Mouse (Mus musculus): ENCODE results near the gene Afg1l. TPM values are rescaled to one million over a fixed set of nuclear protein-coding genes. Genes with fewer than 3 reads are reported as not detected.
A peak's percentile ranks its signal among the peaks of the same experiment; 100 is the strongest.

Gene Afg1l
- polyA plus RNA-seq, 1 experiment from 2014 or later = 7.4 TPM

- H3K9ac ChIP-seq (replicated peaks; ENCODE audit: low read depth, low read length) = no peak overlapping the region
- H3K9me3 ChIP-seq (ENCODE audit: control insufficient read depth, low read depth, low read length) = no peaks in the 10 kb centered on the region
- H3K27me3 ChIP-seq (ENCODE audit: control insufficient read depth, insufficient read depth, low read length) = no peaks in the 10 kb centered on the region
- H3K4me2 ChIP-seq (replicated peaks; ENCODE audit: low read depth, low read length) = no peak overlapping the region
- H3K4me1 ChIP-seq (ENCODE audit: control insufficient read depth, insufficient read depth, low read length) = no peaks in the 10 kb centered on the region
- H3K4me3 ChIP-seq (ENCODE audit: low read depth, low read length) = no peak overlapping the region
- ATAC-seq (ENCODE audit: insufficient number of reproducible peaks, insufficient read depth, low FRiP score, low read depth) = no peak
- no peaks in the 10 kb centered on the region for H3K36me3 ChIP-seq (ENCODE audit: control insufficient read depth, insufficient read depth, low read length)
- H3K27ac ChIP-seq (ENCODE audit: low read length) = no peak overlapping the region
- 41% methylated on average over 1 of the region's 1 CpGs for WGBS
Measured at GRCm38 (mm10) chr10:42491158-42491557, 12.8 kb upstream of the Afg1l start.

DNA sequence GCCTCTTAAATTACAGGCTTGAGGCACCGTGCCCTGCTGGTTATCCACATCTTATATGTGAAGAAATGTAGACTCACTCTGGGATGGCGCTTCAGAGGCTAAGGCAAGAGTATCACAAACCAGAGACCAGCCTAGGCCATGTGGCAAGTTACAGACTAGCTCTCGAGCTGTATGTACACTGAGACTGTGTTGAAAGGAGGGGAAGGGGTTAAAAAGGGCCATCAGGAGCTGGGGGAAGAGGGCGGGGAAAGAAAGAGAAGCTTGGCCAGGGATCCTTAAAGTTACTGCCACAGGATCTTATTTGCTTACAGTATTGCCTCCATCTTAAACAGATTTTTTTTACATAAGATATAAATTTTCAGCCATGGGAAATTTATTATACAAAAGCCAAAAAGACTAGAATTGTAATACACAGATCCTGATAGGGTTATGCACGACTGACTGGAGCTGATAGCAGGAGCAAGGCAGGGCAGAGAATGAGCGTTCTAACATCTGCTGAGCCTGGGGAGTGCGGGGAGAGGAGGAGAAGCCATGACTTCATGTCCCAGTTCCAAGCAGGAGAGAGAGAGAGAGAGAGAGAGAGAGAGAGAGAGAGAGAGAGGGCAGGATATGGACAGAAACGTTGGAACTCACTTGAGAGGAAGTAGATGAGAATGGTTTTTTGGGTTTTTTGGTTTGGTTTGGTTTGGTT, 10.4 kb upstream of the Afg1l start:
- Histone ChIP-seq H3K4me2 (replicated peaks; ENCODE audit: low read depth, low read length) (no peak overlapping the region), H3K4me1 (ENCODE audit: control insufficient read depth, insufficient read depth, low read length) (no peaks in the 10 kb centered on the region), H3K9ac (replicated peaks; ENCODE audit: low read depth, low read length) (no peak overlapping the region), H3K27ac (ENCODE audit: low read length) (peak overlapping the region; percentile 10; the same call in 1 of the 2 replicates), H3K27me3 (ENCODE audit: control insufficient read depth, insufficient read depth, low read length) (no peaks in the 10 kb centered on the region), H3K9me3 (ENCODE audit: control insufficient read depth, low read depth, low read length) (no peaks in the 10 kb centered on the region), H3K36me3 (ENCODE audit: control insufficient read depth, insufficient read depth, low read length) (no peaks in the 10 kb centered on the region), H3K4me3 (ENCODE audit: low read depth, low read length) (no peak overlapping the region)
- WGBS = 26% methylated on average over 8 of the region's 8 CpGs
- ATAC-seq (ENCODE audit: insufficient number of reproducible peaks, insufficient read depth, low FRiP score, low read depth) = no peak

GRCm38 (mm10) chr10:42480719-42481118, 2.4 kb upstream of the Afg1l start:
- no peak for ATAC-seq (ENCODE audit: insufficient number of reproducible peaks, insufficient read depth, low FRiP score, low read depth)
- Histone ChIP-seq H3K4me2 (replicated peaks; ENCODE audit: low read depth, low read length) (no peak overlapping the region), H3K9me3 (ENCODE audit: control insufficient read depth, low read depth, low read length) (no peaks in the 10 kb centered on the region), H3K9ac (replicated peaks; ENCODE audit: low read depth, low read length) (no peak overlapping the region), H3K27ac (ENCODE audit: low read length) (no peak overlapping the region), H3K36me3 (ENCODE audit: control insufficient read depth, insufficient read depth, low read length) (no peaks in the 10 kb centered on the region), H3K27me3 (ENCODE audit: control insufficient read depth, insufficient read depth, low read length) (no peaks in the 10 kb centered on the region), H3K4me1 (ENCODE audit: control insufficient read depth, insufficient read depth, low read length) (0 out of 2 replicates have a peak, but pooled peaks cover 4% of the 10 kb centered on the region), H3K4me3 (ENCODE audit: low read depth, low read length) (no peak overlapping the region)
- 75% methylated on average over 4 of the region's 4 CpGs for WGBS

DNA sequence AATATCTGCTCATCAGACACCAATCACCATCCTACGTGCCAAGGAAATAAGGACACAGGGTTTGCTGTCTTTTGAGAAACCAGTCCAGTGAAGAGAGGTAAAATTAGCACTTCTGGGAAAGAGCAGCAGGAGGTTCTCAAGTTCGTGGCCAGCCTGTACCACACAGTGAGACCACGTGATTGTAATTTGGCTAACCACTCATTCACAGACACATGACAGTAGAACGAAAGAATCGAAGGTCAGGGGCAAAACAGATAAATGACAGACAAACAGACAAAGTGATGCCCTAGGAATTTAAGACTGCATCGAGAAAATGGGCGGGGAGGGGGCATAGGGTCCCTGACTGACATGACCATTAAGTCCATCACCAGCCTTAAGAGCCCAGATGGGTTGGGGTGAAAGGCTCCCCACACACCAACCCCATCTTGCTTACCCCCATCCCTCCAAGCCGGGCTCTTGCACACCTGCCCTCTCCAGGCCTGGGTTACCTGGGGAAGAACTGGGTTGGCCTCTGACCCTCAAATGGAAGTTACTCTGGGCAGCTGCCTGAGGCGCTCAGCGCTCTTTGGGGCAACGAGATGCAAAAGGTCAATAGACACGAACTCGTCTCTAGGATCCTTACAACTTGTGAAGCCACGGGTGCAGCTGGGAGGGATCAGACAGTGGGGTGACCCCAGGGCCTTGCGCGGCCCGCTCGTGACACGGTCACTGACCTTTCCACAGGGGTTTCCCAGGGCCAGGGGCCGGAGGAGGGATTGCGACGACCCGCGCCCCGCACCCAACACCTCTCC, 620 bp downstream of the Afg1l start:
- peak; percentile 16; the same call in 1 of the 2 replicates for ATAC-seq (ENCODE audit: insufficient number of reproducible peaks, insufficient read depth, low FRiP score, low read depth)

DNA sequence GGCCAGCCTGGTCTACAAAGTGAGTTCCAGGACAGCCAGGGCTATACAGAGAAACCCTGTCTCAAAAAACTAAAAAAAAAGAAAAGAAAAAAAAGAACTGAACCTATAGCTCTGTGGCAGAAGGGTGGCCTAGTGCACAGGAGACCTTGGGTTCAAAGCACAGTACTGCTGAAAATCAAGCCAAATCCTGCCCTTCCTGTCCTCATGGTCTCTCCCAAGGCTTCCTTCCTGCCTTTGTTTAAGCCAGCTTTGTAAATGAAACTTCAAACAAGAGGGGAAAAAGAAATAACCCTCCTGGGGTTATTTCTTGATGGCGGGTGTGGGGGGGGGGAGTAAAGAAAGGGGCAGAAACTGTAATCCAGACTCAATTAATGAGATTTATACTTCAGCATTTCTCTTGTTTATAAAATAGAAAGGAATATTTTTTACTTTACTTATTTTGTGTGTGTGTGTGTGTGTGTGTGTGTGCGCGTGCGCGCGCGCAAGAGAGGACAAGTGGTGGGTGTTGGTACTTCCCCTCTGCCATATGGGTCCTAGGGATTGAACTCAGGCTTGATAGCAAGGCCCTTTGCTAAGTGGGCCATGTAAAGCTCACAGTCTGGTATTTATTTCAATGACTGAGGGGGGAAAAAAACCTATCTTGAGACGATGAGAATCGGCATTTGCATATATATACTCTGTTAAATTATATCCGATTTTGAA, 1.4 kb downstream of the Afg1l start:
- Histone ChIP-seq H3K27ac (ENCODE audit: low read length) (no peak overlapping the region), H3K4me2 (replicated peaks; ENCODE audit: low read depth, low read length) (no peak overlapping the region), H3K9me3 (ENCODE audit: control insufficient read depth, low read depth, low read length) (0 out of 2 replicates have a peak, but pooled peaks cover 2% of the 10 kb centered on the region), H3K4me3 (ENCODE audit: low read depth, low read length) (no peak overlapping the region), H3K27me3 (ENCODE audit: control insufficient read depth, insufficient read depth, low read length) (no peaks in the 10 kb centered on the region), H3K9ac (replicated peaks; ENCODE audit: low read depth, low read length) (no peak overlapping the region), H3K36me3 (ENCODE audit: control insufficient read depth, insufficient read depth, low read length) (no peaks in the 10 kb centered on the region), H3K4me1 (ENCODE audit: control insufficient read depth, insufficient read depth, low read length) (0 out of 2 replicates have a peak, but pooled peaks cover 4% of the 10 kb centered on the region)
- WGBS = 90% methylated on average over 10 of the region's 10 CpGs
- ATAC-seq (ENCODE audit: insufficient number of reproducible peaks, insufficient read depth, low FRiP score, low read depth) = no peak

More for the DNA sequence above, 620 bp downstream of the Afg1l start:
- 9% methylated on average over 25 of the region's 25 CpGs for WGBS
- H3K27me3 ChIP-seq (ENCODE audit: control insufficient read depth, insufficient read depth, low read length) = no peaks in the 10 kb centered on the region
- peak overlapping the region; percentile 66 for H3K4me3 ChIP-seq (ENCODE audit: low read depth, low read length)
- H3K4me1 ChIP-seq (ENCODE audit: control insufficient read depth, insufficient read depth, low read length) = 0 out of 2 replicates have a peak, but pooled peaks cover 4% of the 10 kb centered on the region
- 0 out of 2 replicates have a peak, but pooled peaks cover 2% of the 10 kb centered on the region for H3K9me3 ChIP-seq (ENCODE audit: control insufficient read depth, low read depth, low read length)
- peak overlapping the region; percentile 59 for H3K4me2 ChIP-seq (replicated peaks; ENCODE audit: low read depth, low read length)
- H3K9ac ChIP-seq (replicated peaks; ENCODE audit: low read depth, low read length) = peak overlapping the region; percentile 68
- H3K36me3 ChIP-seq (ENCODE audit: control insufficient read depth, insufficient read depth, low read length) = no peaks in the 10 kb centered on the region
- peak overlapping the region; percentile 91 for H3K27ac ChIP-seq (ENCODE audit: low read length)

GRCm38 (mm10) chr10:42474946-42475514, 3.3 kb downstream of the Afg1l start:
- no peak for ATAC-seq (ENCODE audit: insufficient number of reproducible peaks, insufficient read depth, low FRiP score, low read depth)
- WGBS = 79% methylated on average over 6 of the region's 6 CpGs
- H3K4me3 ChIP-seq (ENCODE audit: low read depth, low read length) = no peak overlapping the region
- H3K36me3 ChIP-seq (ENCODE audit: control insufficient read depth, insufficient read depth, low read length) = no peaks in the 10 kb centered on the region
- 0 out of 2 replicates have a peak, but pooled peaks cover 2% of the 10 kb centered on the region for H3K9me3 ChIP-seq (ENCODE audit: control insufficient read depth, low read depth, low read length)
- no peak overlapping the region for H3K9ac ChIP-seq (replicated peaks; ENCODE audit: low read depth, low read length)
- H3K27ac ChIP-seq (ENCODE audit: low read length) = no peak overlapping the region
- 0 out of 2 replicates have a peak, but pooled peaks cover 4% of the 10 kb centered on the region for H3K4me1 ChIP-seq (ENCODE audit: control insufficient read depth, insufficient read depth, low read length)
- H3K27me3 ChIP-seq (ENCODE audit: control insufficient read depth, insufficient read depth, low read length) = no peaks in the 10 kb centered on the region
- no peak overlapping the region for H3K4me2 ChIP-seq (replicated peaks; ENCODE audit: low read depth, low read length)

GRCm38 (mm10) chr10:42464805-42465204, 13.6 kb downstream of the Afg1l start:
- H3K36me3 ChIP-seq (ENCODE audit: control insufficient read depth, insufficient read depth, low read length) = no peaks in the 10 kb centered on the region
- no peak overlapping the region for H3K4me2 ChIP-seq (replicated peaks; ENCODE audit: low read depth, low read length)
- ATAC-seq (ENCODE audit: insufficient number of reproducible peaks, insufficient read depth, low FRiP score, low read depth) = no peak
- H3K4me3 ChIP-seq (ENCODE audit: low read depth, low read length) = no peak overlapping the region
- H3K27ac ChIP-seq (ENCODE audit: low read length) = no peak overlapping the region
- no peaks in the 10 kb centered on the region for H3K27me3 ChIP-seq (ENCODE audit: control insufficient read depth, insufficient read depth, low read length)
- no peaks in the 10 kb centered on the region for H3K9me3 ChIP-seq (ENCODE audit: control insufficient read depth, low read depth, low read length)
- 73% methylated on average over 14 of the region's 14 CpGs for WGBS
- 0 out of 2 replicates have a peak, but pooled peaks cover 2% of the 10 kb centered on the region for H3K4me1 ChIP-seq (ENCODE audit: control insufficient read depth, insufficient read depth, low read length)
- no peak overlapping the region for H3K9ac ChIP-seq (replicated peaks; ENCODE audit: low read depth, low read length)

GRCm38 (mm10) chr10:42464224-42464623, 14.1 kb downstream of the Afg1l start:
- H3K4me2 ChIP-seq (replicated peaks; ENCODE audit: low read depth, low read length) = no peak overlapping the region
- H3K4me3 ChIP-seq (ENCODE audit: low read depth, low read length) = no peak overlapping the region
- no peak for ATAC-seq (ENCODE audit: insufficient number of reproducible peaks, insufficient read depth, low FRiP score, low read depth)
- H3K9ac ChIP-seq (replicated peaks; ENCODE audit: low read depth, low read length) = no peak overlapping the region
- no peaks in the 10 kb centered on the region; the same call in 1 of the 2 replicates for H3K36me3 ChIP-seq (ENCODE audit: control insufficient read depth, insufficient read depth, low read length)
- no peaks in the 10 kb centered on the region for H3K27me3 ChIP-seq (ENCODE audit: control insufficient read depth, insufficient read depth, low read length)
- 0 out of 2 replicates have a peak, but pooled peaks cover 2% of the 10 kb centered on the region for H3K4me1 ChIP-seq (ENCODE audit: control insufficient read depth, insufficient read depth, low read length)
- peaks cover 5% of the 10 kb centered on the region; the same call in 1 of the 2 replicates for H3K9me3 ChIP-seq (ENCODE audit: control insufficient read depth, low read depth, low read length)
- H3K27ac ChIP-seq (ENCODE audit: low read length) = no peak overlapping the region
- 40% methylated on average over 5 of the region's 5 CpGs for WGBS

Data from stomach, embryonic 14.5 days (tissue).